Mouse (Mus musculus): ENCODE measurements around the gene Nrxn3.

DNA sequence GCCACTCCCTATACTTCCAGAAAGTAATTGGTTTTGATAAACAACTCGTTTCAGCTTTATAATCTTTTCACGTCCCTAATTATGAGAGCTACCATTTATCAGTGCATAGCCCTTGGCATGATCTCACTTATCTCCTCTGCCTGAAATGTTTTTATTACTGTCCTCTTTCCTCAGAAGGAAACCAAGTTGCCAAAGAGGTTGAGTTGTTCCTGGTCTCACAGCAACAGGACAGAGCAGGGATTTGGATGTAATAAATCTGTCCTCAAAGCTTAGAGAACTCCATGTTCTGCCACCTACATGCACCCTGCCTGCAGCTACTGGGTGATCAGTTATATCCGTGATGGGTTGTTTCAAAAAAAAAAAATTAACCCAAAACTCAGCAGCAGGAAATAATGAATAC, 1113.6 kb downstream of the Nrxn3 start:
- TF ChIP-seq POLR2A (IDR thresholded peaks at IDR 0.05; ENCODE audit: control insufficient read depth, low read depth, low read length) (no peak), CTCF (IDR thresholded peaks at IDR 0.05; ENCODE audit: control insufficient read depth, insufficient read depth, insufficient replicate concordance, low read depth, low read length) (no peak)
